In the genomic region with DNA sequence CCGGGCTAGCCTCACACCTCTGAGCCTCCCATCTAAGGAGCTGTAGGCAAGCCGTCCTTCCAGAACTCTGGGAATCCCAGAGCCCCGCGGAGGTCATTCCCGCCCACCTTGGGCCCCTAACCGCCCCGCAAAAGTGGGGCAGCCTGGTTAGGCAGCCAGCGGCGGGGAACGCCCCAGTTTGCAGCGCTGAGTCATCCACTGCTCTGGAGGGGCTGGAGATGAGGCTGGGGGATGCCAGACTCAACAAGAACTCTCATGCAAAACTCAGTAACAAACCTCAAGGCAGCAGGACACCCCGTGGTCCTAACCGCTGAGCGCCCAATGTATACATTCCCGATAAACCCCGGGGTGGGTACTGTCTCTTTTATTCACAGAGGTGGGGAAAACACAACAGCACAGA, we compare ENCODE assay signal across 10 mouse cellular contexts. TPM values are rescaled to one million over a fixed set of nuclear protein-coding genes. Genes with fewer than 3 reads are reported as not detected.
DNase-seq lines count a peak whose midpoint lies in the region; ATAC-seq and TF ChIP-seq lines count a peak whose summit lies in the region.
"Had no signal": no experiment of that assay in that cellular context is flagged by ENCODE, and none has a peak within 500 bp of the region (broad histone marks: within the 10 kb centered on the region; RNA-seq: fewer than 3 reads in every experiment).

No protein-coding gene starts in this region.

- H3K9ac ChIP-seq in heart, postnatal 0 days (replicated peaks; ENCODE audit: low read depth, low read length) = no peak overlapping the region
- peak overlapping the region; percentile 96 for H3K9ac ChIP-seq in hindbrain, embryonic 16.5 days (ENCODE audit: low read depth, low read length)
- H3K9ac ChIP-seq in midbrain, postnatal 0 days (replicated peaks; ENCODE audit: low read length, poor library complexity, severe bottlenecking) = peak overlapping the region; percentile 99; the same call in 1 of the 2 replicates

- H3K4me3 ChIP-seq in heart, postnatal 0 days (ENCODE audit: low read depth, low read length) = no peak overlapping the region
- H3K4me3 ChIP-seq in brown adipose tissue, adult 24 weeks (ENCODE audit: insufficient read depth, low read depth, low read length) = peak overlapping the region; percentile 46; the same call in 1 of the 2 replicates
- peak overlapping the region; percentile 80 for H3K4me3 ChIP-seq in hindbrain, embryonic 16.5 days (ENCODE audit: low read length)
- H3K4me3 ChIP-seq in midbrain, postnatal 0 days (ENCODE audit: low read depth, low read length) = peak overlapping the region; percentile 70
- H3K4me3 ChIP-seq: myocyte had no signal

- no peak overlapping the region for H3K27ac ChIP-seq in heart, postnatal 0 days (ENCODE audit: low read depth)
- no peak overlapping the region for H3K27ac ChIP-seq in brown adipose tissue, adult 24 weeks (replicated peaks; ENCODE audit: low read depth, low read length)
- H3K27ac ChIP-seq in hindbrain, embryonic 16.5 days (ENCODE audit: low read depth, low read length) = no peak overlapping the region
- H3K27ac ChIP-seq in midbrain, postnatal 0 days (ENCODE audit: low read depth, low read length) = 0 out of 2 replicates have a peak overlapping the region, but pooled peaks have one; percentile 18

- H3K4me1 ChIP-seq in heart, postnatal 0 days (ENCODE audit: control insufficient read depth, insufficient read depth) = peaks cover 48% of the 10 kb centered on the region
- no peaks in the 10 kb centered on the region; the same call in 1 of the 2 replicates for H3K4me1 ChIP-seq in brown adipose tissue, adult 24 weeks (ENCODE audit: control insufficient read depth, insufficient read depth, insufficient read length, low read length)
- peaks cover 70% of the 10 kb centered on the region for H3K4me1 ChIP-seq in hindbrain, embryonic 16.5 days (ENCODE audit: control insufficient read depth, insufficient read depth, low read depth, low read length)
- H3K4me1 ChIP-seq in midbrain, postnatal 0 days (ENCODE audit: insufficient read depth, low read length) = peaks cover 28% of the 10 kb centered on the region

- no peak for TF ChIP-seq CTCF in heart, postnatal 0 days (IDR thresholded peaks at IDR 0.05; ENCODE audit: low read depth)
- TF ChIP-seq CTCF in midbrain, postnatal 0 days (IDR thresholded peaks at IDR 0.05) = no peak

- 17% methylated on average over 16 of the region's 16 CpGs for WGBS in heart, postnatal 0 days
- WGBS in hindbrain, embryonic 16.5 days = 6% methylated on average over 16 of the region's 16 CpGs
- WGBS in midbrain, postnatal 0 days = 16% methylated on average over 16 of the region's 16 CpGs

- no peak for TF ChIP-seq EP300 in heart, postnatal 0 days (IDR thresholded peaks at IDR 0.05; ENCODE audit: low read depth)

- peak overlapping the region; percentile 97 for H3K4me2 ChIP-seq in heart, postnatal 0 days (ENCODE audit: low read depth, low read length)
- H3K4me2 ChIP-seq in hindbrain, embryonic 16.5 days (ENCODE audit: low read length) = peak overlapping the region; percentile 94
- peak overlapping the region; percentile 97 for H3K4me2 ChIP-seq in midbrain, postnatal 0 days (ENCODE audit: low read depth, low read length, poor library complexity, severe bottlenecking)

- no peak for DNase-seq in heart, postnatal 0 days (ENCODE audit: low spot score)
- no peak for DNase-seq in heart, adult 11 months
- DNase-seq in midbrain, postnatal 0 days (ENCODE audit: low spot score) = no peak
- no peak for DNase-seq in thymus, postnatal 14 days
- no peak for DNase-seq in urinary bladder, postnatal 10 days (ENCODE audit: low spot score)
- DNase-seq in embryo, embryonic 9.5 days (ENCODE audit: extremely low spot score) = no peak

- peaks cover 37% of the 10 kb centered on the region for H3K27me3 ChIP-seq in heart, postnatal 0 days (ENCODE audit: control insufficient read depth, insufficient read depth, low read length)
- no peaks in the 10 kb centered on the region for H3K27me3 ChIP-seq in hindbrain, embryonic 16.5 days (replicated peaks; ENCODE audit: control insufficient read depth, insufficient read depth, low read length)
- no peaks in the 10 kb centered on the region for H3K27me3 ChIP-seq in midbrain, postnatal 0 days (ENCODE audit: insufficient read depth, low read length)

- H3K36me3 ChIP-seq in heart, postnatal 0 days (replicated peaks; ENCODE audit: control insufficient read depth, insufficient read depth, low read length) = no peaks in the 10 kb centered on the region
- 0 out of 2 replicates have a peak, but pooled peaks cover 3% of the 10 kb centered on the region for H3K36me3 ChIP-seq in hindbrain, embryonic 16.5 days (ENCODE audit: control insufficient read depth, insufficient read depth, low read length)
- no peaks in the 10 kb centered on the region; the same call in 1 of the 2 replicates for H3K36me3 ChIP-seq in midbrain, postnatal 0 days (ENCODE audit: insufficient read depth, low read length)

- ATAC-seq in heart, postnatal 0 days (ENCODE audit: insufficient read depth, low read depth) = no peak
- no peak for ATAC-seq in hindbrain, embryonic 16.5 days
- ATAC-seq in midbrain, postnatal 0 days (ENCODE audit: low FRiP score) = no peak

- no peaks in the 10 kb centered on the region for H3K9me3 ChIP-seq in heart, postnatal 0 days (replicated peaks; ENCODE audit: control insufficient read depth, low read length)
- H3K9me3 ChIP-seq in hindbrain, embryonic 16.5 days (ENCODE audit: control insufficient read depth, low read length) = no peaks in the 10 kb centered on the region
- no peaks in the 10 kb centered on the region for H3K9me3 ChIP-seq in midbrain, postnatal 0 days (ENCODE audit: low read length)

RNA-seq across cellular contexts. Expression of a gene that starts 4.2 kb away (rescaled TPM):
- total RNA-seq in heart, postnatal 0 days (2014; rRNA removed; ENCODE audit: low replicate concordance) = 136 and 138 TPM in 2 replicates
- polyA plus RNA-seq in heart, postnatal 0 days (2015; fragmentation: Nextera tagmentation; extraction: Ambion mirVana) = 15.7 and 15.9 TPM in 2 replicates
- 10.3 and 10.7 TPM in 2 replicates for polyA plus RNA-seq in brown adipose tissue, adult 24 weeks (2012; ENCODE audit: insufficient read depth, insufficient read length, missing spikeins)
- 229 and 264 TPM in 2 replicates for polyA plus RNA-seq in hindbrain, embryonic 16.5 days (2015; fragmentation: Nextera tagmentation; extraction: Ambion mirVana)
- 716 and 795 TPM in 2 replicates for total RNA-seq in midbrain, postnatal 0 days (2014; rRNA removed)
- polyA plus RNA-seq in midbrain, postnatal 0 days (2015; fragmentation: Nextera tagmentation; extraction: Ambion mirVana) = 208 and 225 TPM in 2 replicates

RNA-seq across cellular contexts. Expression of a gene that starts 40.1 kb away (rescaled TPM):
- total RNA-seq in heart, postnatal 0 days (2014; rRNA removed; ENCODE audit: low replicate concordance) = not detected in 2 replicates
- not detected in 2 replicates for polyA plus RNA-seq in heart, postnatal 0 days (2015; fragmentation: Nextera tagmentation; extraction: Ambion mirVana)
- polyA plus RNA-seq in brown adipose tissue, adult 24 weeks (2012; ENCODE audit: insufficient read depth, insufficient read length, missing spikeins) = not detected in 2 replicates
- not detected in 2 replicates for polyA plus RNA-seq in hindbrain, embryonic 16.5 days (2015; fragmentation: Nextera tagmentation; extraction: Ambion mirVana)
- total RNA-seq in midbrain, postnatal 0 days (2014; rRNA removed) = not detected in 2 replicates
- not detected in 2 replicates for polyA plus RNA-seq in midbrain, postnatal 0 days (2015; fragmentation: Nextera tagmentation; extraction: Ambion mirVana)
- total RNA-seq: gastrocnemius, adult 18-20 months had no signal
- polyA plus RNA-seq: myocyte had no signal

Comparison
In these comparisons a context has a peak if more than half of its experiments do, and no peak if none do; other contexts are left out.
1. RNA of a gene that starts 4.2 kb away (polyA plus RNA-seq): 229 to 264 TPM in hindbrain, embryonic 16.5 days and 208 to 225 TPM in midbrain, postnatal 0 days; 15.7 to 15.9 TPM in heart, postnatal 0 days and 10.3 to 10.7 TPM in brown adipose tissue, adult 24 weeks; every median in the first group is over 10 times any median in the second.
2. Peak in every context shown above with its lines, with median percentiles within 50 percentile points of each other: H3K4me2 ChIP-seq.